ENCODE assay signal across 8 mouse cellular contexts in the genomic region with DNA sequence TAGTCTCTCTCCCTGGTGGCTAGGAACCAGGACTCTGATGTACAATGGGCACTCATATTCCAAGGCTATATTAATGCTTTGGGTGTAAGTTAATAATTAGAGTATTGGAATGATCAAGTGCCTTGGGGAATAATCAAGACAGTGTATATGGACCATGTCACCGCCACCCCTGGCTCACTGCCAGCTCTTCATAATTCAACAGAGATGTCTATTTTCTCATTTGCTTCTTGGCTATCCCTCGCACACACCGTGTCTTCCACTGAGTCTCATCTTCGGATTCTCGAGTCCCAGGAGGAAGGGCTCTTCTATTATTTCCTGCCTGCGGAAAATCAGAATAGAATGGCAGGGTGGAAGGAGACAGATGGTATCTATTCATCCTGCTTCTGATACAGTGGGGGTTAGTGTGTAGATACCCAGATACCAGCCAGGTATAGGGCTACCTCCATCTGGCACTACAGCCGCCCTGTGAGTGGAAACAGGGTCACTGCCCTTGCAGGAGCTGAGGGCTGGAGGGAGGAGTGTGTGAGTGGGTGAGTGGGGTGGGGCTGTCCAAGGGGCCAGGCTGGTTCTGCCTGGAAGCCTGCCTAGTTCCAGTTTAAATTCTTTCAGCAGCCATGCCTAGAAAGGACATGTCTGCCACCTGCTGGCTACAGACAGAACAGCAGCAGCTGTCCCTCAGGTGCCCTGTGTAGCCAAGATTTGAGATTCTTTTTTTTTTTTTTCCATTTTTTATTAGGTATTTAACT. TPM values are rescaled to one million over a fixed set of nuclear protein-coding genes. Genes with fewer than 3 reads are reported as not detected.
DNase-seq lines count a peak whose midpoint lies in the region; ATAC-seq lines count a peak whose summit lies in the region.

No protein-coding gene starts in this region.

- H3K4me1 ChIP-seq in hindbrain, embryonic 14.5 days (replicated peaks; ENCODE audit: control insufficient read depth, insufficient read depth, low read length) = peaks cover 8% of the 10 kb centered on the region; the same call in 1 of the 2 replicates

- H3K27me3 ChIP-seq in hindbrain, embryonic 14.5 days (ENCODE audit: control insufficient read depth, insufficient read depth, low read length) = no peaks in the 10 kb centered on the region

- H3K9me3 ChIP-seq in hindbrain, embryonic 14.5 days (ENCODE audit: control insufficient read depth, low read length) = no peaks in the 10 kb centered on the region

- peak; percentile 73; the same call in 1 of the 2 replicates for ATAC-seq in hindbrain, embryonic 14.5 days (ENCODE audit: low FRiP score)

- no peaks in the 10 kb centered on the region for H3K36me3 ChIP-seq in hindbrain, embryonic 14.5 days (replicated peaks; ENCODE audit: control insufficient read depth, insufficient read depth)

- H3K27ac ChIP-seq in hindbrain, embryonic 14.5 days = no peak overlapping the region

- H3K9ac ChIP-seq in hindbrain, embryonic 14.5 days = no peak overlapping the region

- H3K4me3 ChIP-seq in hindbrain, embryonic 14.5 days (replicated peaks; ENCODE audit: low read length) = no peak overlapping the region

- H3K4me2 ChIP-seq in hindbrain, embryonic 14.5 days (replicated peaks) = no peak overlapping the region

- DNase-seq in Muller cell, postnatal 12 days (ENCODE audit: inconsistent ontology term) = peak; percentile 67
- DNase-seq in cerebellum, postnatal 25 days = peak; percentile 89 to 93
- DNase-seq in frontal cortex, postnatal 25 days (ENCODE audit: low spot score in 2 of 2) = peak; percentile 67 to 68
- DNase-seq in hindbrain, embryonic 14.5 days (ENCODE audit: low spot score) = peak; percentile 85
- peak; percentile 59 to 69 for DNase-seq in layer of hippocampus, postnatal 36 days
- DNase-seq in lung, postnatal 25 days (ENCODE audit: low spot score) = peak; percentile 88
- DNase-seq in retina, postnatal 7 days (ENCODE audit: low read depth, low spot score) = peak; percentile 48
- DNase-seq in urinary bladder, postnatal 10 days (ENCODE audit: low spot score) = peak; percentile 38

- WGBS in hindbrain, embryonic 14.5 days = 24% methylated on average over 7 of the region's 7 CpGs

RNA-seq across cellular contexts. Expression of gene Habp2, which starts 7.9 kb away (rescaled TPM):
- polyA plus RNA-seq in hindbrain, embryonic 14.5 days (2014; fragmentation: Nextera tagmentation; extraction: Ambion mirVana) = not detected in 2 replicates
- total RNA-seq in layer of hippocampus, postnatal 36 days (2021) = not detected

Comparison
In these comparisons a context has a peak if more than half of its experiments do, and no peak if none do; other contexts are left out.
1. DNase-seq: peak in every context shown above with its lines; median percentile 91 in cerebellum, postnatal 25 days; 88 in lung, postnatal 25 days; 85 in hindbrain, embryonic 14.5 days; 68 in frontal cortex, postnatal 25 days; 67 in Muller cell, postnatal 12 days; 64 in layer of hippocampus, postnatal 36 days; 48 in retina, postnatal 7 days; 38 in urinary bladder, postnatal 10 days.